Mouse (Mus musculus): ENCODE data around the gene Herpud1. TPM values are rescaled to one million over a fixed set of nuclear protein-coding genes. Genes with fewer than 3 reads are reported as not detected.

Gene Herpud1
- polyA plus RNA-seq, 1 experiment from 2014 or later, result 70.8 TPM

DNA sequence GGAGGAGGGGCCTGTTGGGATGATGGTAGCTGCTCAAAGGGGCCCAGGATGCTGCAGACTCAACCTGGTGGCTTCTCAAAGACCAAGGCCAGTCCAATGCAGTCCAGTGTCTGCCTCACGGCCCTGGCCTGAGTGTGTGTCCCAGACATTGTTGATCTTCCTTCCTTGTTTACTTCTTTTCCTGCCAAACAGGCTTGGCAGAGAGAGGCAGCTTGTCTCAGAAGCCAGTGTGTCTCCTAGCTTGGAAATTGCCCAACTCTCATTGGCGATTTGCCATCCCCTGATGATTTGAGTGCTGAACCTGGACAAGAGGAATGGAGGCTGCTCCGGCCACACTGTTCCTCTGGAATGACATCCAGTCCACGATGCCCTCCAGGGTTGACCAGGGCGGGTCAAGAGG lies 27.7 kb upstream of the Herpud1 start:
- Histone ChIP-seq H3K4me1 (peaks cover 3% of the 10 kb centered on the region; the same call in 1 of the 2 replicates), H3K27me3 (replicated peaks) (no peaks in the 10 kb centered on the region), H3K27ac (replicated peaks) (no peak overlapping the region), H3K4me2 (no peak overlapping the region), H3K9me3 (replicated peaks) (no peaks in the 10 kb centered on the region), H3K4me3 (replicated peaks) (no peak overlapping the region), H3K9ac (replicated peaks) (no peak overlapping the region), H3K36me3 (no peaks in the 10 kb centered on the region)
- no peak for ATAC-seq (ENCODE audit: low FRiP score)
- 61% methylated on average over 5 of the region's 5 CpGs for WGBS

- Histone ChIP-seq H3K4me2 (no peak overlapping the region), H3K4me1 (peaks cover 3% of the 10 kb centered on the region; the same call in 1 of the 2 replicates), H3K27ac (replicated peaks) (no peak overlapping the region), H3K27me3 (replicated peaks) (no peaks in the 10 kb centered on the region), H3K36me3 (no peaks in the 10 kb centered on the region), H3K9me3 (replicated peaks) (no peaks in the 10 kb centered on the region), H3K9ac (replicated peaks) (no peak overlapping the region), H3K4me3 (replicated peaks) (no peak overlapping the region)
- ATAC-seq (ENCODE audit: low FRiP score), result no peak
- 82% methylated on average over 6 of the region's 6 CpGs for WGBS
Measured at GRCm38 (mm10) chr8:94361774-94362431, 24.3 kb upstream of the Herpud1 start.

GRCm38 (mm10) chr8:94362607-94363239 lies 23.5 kb upstream of the Herpud1 start:
- no peak for ATAC-seq (ENCODE audit: low FRiP score)
- WGBS, result 79% methylated on average over 7 of the region's 7 CpGs
- Histone ChIP-seq H3K4me3 (replicated peaks) (no peak overlapping the region), H3K36me3 (no peaks in the 10 kb centered on the region), H3K4me2 (no peak overlapping the region), H3K9me3 (replicated peaks) (no peaks in the 10 kb centered on the region), H3K4me1 (peaks cover 3% of the 10 kb centered on the region; the same call in 1 of the 2 replicates), H3K27ac (replicated peaks) (no peak overlapping the region), H3K9ac (replicated peaks) (no peak overlapping the region), H3K27me3 (replicated peaks) (no peaks in the 10 kb centered on the region)

GRCm38 (mm10) chr8:94363288-94363688 lies 22.9 kb upstream of the Herpud1 start:
- H3K4me3 ChIP-seq (replicated peaks), result no peak overlapping the region
- H3K4me1 ChIP-seq, result peaks cover 3% of the 10 kb centered on the region; the same call in 1 of the 2 replicates
- H3K9ac ChIP-seq (replicated peaks), result no peak overlapping the region
- no peak overlapping the region for H3K4me2 ChIP-seq
- no peak for ATAC-seq (ENCODE audit: low FRiP score)
- no peaks in the 10 kb centered on the region for H3K27me3 ChIP-seq (replicated peaks)
- no peaks in the 10 kb centered on the region for H3K9me3 ChIP-seq (replicated peaks)
- H3K27ac ChIP-seq (replicated peaks), result no peak overlapping the region
- WGBS, result 48% methylated on average over 4 of the region's 4 CpGs
- H3K36me3 ChIP-seq, result no peaks in the 10 kb centered on the region

- 79% methylated on average over 2 of the region's 2 CpGs for WGBS
- H3K9ac ChIP-seq (replicated peaks), result no peak overlapping the region
- ATAC-seq (ENCODE audit: low FRiP score), result no peak
- H3K4me1 ChIP-seq, result no peaks in the 10 kb centered on the region
- H3K27ac ChIP-seq (replicated peaks), result no peak overlapping the region
- no peak overlapping the region for H3K4me3 ChIP-seq (replicated peaks)
- H3K4me2 ChIP-seq, result no peak overlapping the region
- no peaks in the 10 kb centered on the region for H3K9me3 ChIP-seq (replicated peaks)
- no peaks in the 10 kb centered on the region for H3K27me3 ChIP-seq (replicated peaks)
- H3K36me3 ChIP-seq, result no peaks in the 10 kb centered on the region
Measured at GRCm38 (mm10) chr8:94363906-94364305, 22.3 kb upstream of the Herpud1 start.

DNA sequence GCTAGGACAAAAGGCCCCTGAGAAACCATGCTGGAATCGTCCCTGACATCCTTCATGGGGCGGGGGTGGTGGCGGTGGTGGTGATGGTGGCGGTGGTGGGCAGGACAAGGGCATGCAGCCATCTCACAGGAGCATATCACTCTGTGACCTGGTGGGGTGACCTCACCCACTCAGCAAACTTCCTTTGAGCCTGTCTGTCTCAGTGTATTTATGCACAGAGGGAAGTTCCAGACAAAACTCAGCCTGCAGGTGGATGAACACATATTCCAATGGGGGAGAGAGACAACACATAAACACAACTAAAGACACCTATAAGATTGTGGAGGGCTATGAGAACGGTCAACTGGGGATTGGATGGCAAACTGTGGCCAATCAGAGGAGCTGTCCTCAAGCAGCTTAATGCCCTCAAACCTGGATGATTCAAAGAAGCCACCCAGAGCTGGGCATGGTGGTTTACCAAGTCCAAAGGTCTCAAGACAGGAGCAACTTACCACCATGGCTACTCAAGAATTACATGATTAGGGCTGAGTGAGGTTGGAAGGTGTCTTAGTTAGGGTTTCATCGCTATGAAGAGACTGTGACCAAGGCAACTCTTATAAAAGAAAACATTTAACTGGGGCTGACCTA lies 21.4 kb upstream of the Herpud1 start:
- Histone ChIP-seq H3K4me3 (replicated peaks) (no peak overlapping the region), H3K9ac (replicated peaks) (no peak overlapping the region), H3K27me3 (replicated peaks) (no peaks in the 10 kb centered on the region), H3K9me3 (replicated peaks) (no peaks in the 10 kb centered on the region), H3K36me3 (no peaks in the 10 kb centered on the region), H3K27ac (replicated peaks) (no peak overlapping the region), H3K4me2 (no peak overlapping the region), H3K4me1 (no peaks in the 10 kb centered on the region)
- WGBS, result 92% methylated on average over 6 of the region's 6 CpGs
- ATAC-seq (ENCODE audit: low FRiP score), result no peak

DNA sequence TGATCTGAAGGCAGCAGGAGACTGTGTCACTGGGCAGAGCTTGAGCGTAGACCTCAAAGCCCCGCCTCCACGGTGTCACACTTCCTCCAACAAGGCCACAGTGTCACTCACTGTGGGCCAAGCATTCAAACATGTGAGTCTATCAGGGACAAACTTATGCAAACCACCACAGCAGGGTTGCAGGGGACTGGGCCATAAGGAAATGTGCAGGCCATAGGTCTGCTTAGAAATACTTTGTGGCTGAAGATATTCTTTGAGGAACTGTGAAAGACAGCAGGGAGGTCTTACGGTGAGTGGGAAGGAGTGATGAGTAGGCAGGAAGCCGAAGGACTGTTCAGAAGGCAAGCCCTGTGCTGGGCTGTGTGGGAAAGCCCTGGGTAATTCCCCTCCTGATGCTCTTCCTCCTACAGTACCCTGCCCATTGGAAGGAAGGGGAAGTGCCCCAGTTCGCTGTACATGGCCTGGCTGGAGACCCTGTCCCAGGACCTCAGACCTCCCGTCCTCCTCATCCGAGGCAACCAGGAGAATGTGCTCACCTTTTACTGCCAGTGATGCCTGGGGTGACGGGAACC lies 20.7 kb upstream of the Herpud1 start:
- Histone ChIP-seq H3K9ac (replicated peaks) (no peak overlapping the region), H3K4me2 (no peak overlapping the region), H3K27me3 (replicated peaks) (no peaks in the 10 kb centered on the region), H3K4me3 (replicated peaks) (no peak overlapping the region), H3K36me3 (no peaks in the 10 kb centered on the region), H3K9me3 (replicated peaks) (no peaks in the 10 kb centered on the region), H3K27ac (replicated peaks) (no peak overlapping the region), H3K4me1 (no peaks in the 10 kb centered on the region)
- no peak for ATAC-seq (ENCODE audit: low FRiP score)
- WGBS, result 88% methylated on average over 9 of the region's 9 CpGs

GRCm38 (mm10) chr8:94370839-94371238 lies 15.4 kb upstream of the Herpud1 start:
- H3K9me3 ChIP-seq (replicated peaks), result no peaks in the 10 kb centered on the region
- H3K4me2 ChIP-seq, result no peak overlapping the region
- H3K4me1 ChIP-seq, result no peaks in the 10 kb centered on the region
- WGBS, result 88% methylated on average over 5 of the region's 5 CpGs
- no peak overlapping the region for H3K9ac ChIP-seq (replicated peaks)
- no peak for ATAC-seq (ENCODE audit: low FRiP score)
- no peak overlapping the region for H3K4me3 ChIP-seq (replicated peaks)
- H3K27ac ChIP-seq (replicated peaks), result no peak overlapping the region
- H3K27me3 ChIP-seq (replicated peaks), result no peaks in the 10 kb centered on the region
- H3K36me3 ChIP-seq, result no peaks in the 10 kb centered on the region

DNA sequence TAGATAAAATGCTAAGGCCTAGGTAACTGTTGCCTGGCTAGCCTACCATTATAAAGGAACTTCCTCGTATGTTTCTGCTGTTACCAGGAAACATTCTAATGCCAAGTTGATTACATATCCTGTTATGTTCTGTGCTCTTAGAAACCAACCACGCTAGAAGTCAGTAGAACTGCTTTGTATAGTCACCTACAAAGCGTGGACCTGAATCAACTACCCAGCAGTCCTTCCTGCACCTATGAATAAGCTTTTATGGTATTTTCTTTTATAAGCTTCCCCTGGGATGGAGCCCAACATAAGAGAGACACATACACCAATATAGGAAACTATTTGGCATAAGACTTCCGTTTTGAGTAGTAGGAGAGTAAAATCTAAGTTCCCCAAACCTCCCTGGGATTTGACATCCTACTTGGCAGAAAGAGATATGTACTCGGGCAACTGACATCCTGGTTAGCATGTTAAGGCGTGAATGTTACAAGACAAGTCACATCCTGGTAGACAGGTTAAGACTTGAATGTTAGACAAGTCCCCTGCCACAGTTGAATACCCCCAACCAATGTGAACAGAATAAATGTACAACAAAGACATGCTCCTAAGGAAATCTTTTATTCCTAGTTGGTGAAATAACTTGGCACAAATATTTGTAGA lies 13.2 kb upstream of the Herpud1 start:
- no peaks in the 10 kb centered on the region for H3K27me3 ChIP-seq (replicated peaks)
- no peaks in the 10 kb centered on the region for H3K36me3 ChIP-seq
- no peak overlapping the region for H3K4me3 ChIP-seq (replicated peaks)
- no peaks in the 10 kb centered on the region for H3K4me1 ChIP-seq
- no peak for ATAC-seq (ENCODE audit: low FRiP score)
- no peaks in the 10 kb centered on the region for H3K9me3 ChIP-seq (replicated peaks)
- H3K4me2 ChIP-seq, result no peak overlapping the region
- WGBS, result 91% methylated on average over 6 of the region's 6 CpGs
- no peak overlapping the region for H3K9ac ChIP-seq (replicated peaks)
- H3K27ac ChIP-seq (replicated peaks), result no peak overlapping the region

GRCm38 (mm10) chr8:94375551-94375991 lies 10.7 kb upstream of the Herpud1 start:
- H3K9ac ChIP-seq (replicated peaks), result no peak overlapping the region
- H3K27me3 ChIP-seq (replicated peaks), result no peaks in the 10 kb centered on the region
- no peaks in the 10 kb centered on the region for H3K9me3 ChIP-seq (replicated peaks)
- no peak overlapping the region for H3K27ac ChIP-seq (replicated peaks)
- no peak overlapping the region for H3K4me3 ChIP-seq (replicated peaks)
- no peaks in the 10 kb centered on the region for H3K36me3 ChIP-seq
- no peak for ATAC-seq (ENCODE audit: low FRiP score)
- no peaks in the 10 kb centered on the region for H3K4me1 ChIP-seq
- no peak overlapping the region for H3K4me2 ChIP-seq
- WGBS, result 71% methylated on average over 3 of the region's 3 CpGs

DNA sequence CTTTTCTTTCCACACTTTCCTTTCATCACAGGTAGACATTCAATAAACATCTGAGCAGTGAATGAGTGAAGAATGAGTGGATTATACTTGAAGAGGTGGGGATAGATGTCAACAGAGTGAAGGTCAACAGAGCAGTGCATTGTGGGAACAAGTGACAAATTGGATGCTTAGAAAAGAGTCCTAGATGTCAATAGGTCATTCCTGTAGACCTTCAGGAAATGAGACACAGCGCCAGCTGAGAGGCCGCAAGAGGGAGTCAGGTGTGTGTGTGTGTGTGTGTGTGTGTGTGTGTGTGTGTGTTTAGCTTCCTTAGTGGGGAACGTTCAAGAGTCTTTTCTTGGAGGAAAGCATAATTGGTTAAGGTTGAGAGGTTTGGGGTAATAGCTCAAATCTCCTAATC lies 10.1 kb upstream of the Herpud1 start:
- no peaks in the 10 kb centered on the region for H3K27me3 ChIP-seq (replicated peaks)
- no peaks in the 10 kb centered on the region for H3K4me1 ChIP-seq
- no peak overlapping the region for H3K4me3 ChIP-seq (replicated peaks)
- WGBS, result 82% methylated on average over 3 of the region's 3 CpGs
- no peak overlapping the region for H3K4me2 ChIP-seq
- H3K36me3 ChIP-seq, result no peaks in the 10 kb centered on the region
- H3K9ac ChIP-seq (replicated peaks), result no peak overlapping the region
- H3K9me3 ChIP-seq (replicated peaks), result no peaks in the 10 kb centered on the region
- H3K27ac ChIP-seq (replicated peaks), result no peak overlapping the region
- ATAC-seq (ENCODE audit: low FRiP score), result no peak

Measured in neural tube, embryonic 15.5 days (tissue).